Mouse (Mus musculus): ENCODE measurements around the gene Coq5. TPM values are rescaled to one million over a fixed set of nuclear protein-coding genes. Genes with fewer than 3 reads are reported as not detected.

The Coq5 gene
- total RNA-seq, 2 experiments from 2014 or later = 84.0 to 101 TPM

DNA sequence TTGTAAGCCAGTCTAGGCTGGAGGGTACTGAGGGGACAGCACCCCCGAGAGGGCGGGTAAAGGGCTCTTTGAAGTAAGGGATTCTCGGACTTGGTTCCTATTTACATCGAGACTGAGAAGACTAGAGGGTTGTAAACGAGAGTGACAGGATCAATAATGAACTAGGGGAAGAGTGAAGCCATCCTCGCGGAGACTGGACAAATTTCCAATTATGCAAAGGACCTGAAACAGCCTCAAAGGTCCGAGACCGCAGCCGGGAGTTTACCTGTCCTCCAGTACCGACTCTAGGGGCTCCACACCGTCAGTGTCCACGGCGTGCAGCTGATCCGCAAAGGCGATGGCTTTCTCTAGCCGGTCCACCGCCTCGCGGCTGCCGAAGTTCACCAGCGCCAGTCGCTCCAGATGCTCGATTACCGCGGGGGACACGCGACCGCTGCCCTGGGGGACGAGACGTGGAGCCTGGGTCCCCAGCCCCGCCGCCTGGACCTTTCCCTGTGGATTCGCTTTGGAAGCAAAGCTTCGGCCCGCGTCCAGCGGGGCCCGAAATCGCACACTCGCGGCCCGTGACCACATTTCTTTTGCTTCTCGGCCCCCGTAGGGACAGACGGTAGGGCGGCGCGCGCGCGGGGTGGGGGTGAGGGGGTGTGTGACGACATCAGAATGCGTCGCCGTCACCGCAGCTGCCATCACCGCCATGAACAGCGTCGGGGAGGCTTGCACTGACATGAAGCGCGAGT is 61.3 kb downstream of the Coq5 start, which contains the start of the genes Gatc and Triap1:
Gene Gatc, minus strand, starts transcription at position 602 of the 737 bp plus-strand sequence.
Gene Triap1, plus strand, starts transcription at position 649 of the 737 bp plus-strand sequence.
- intact Hi-C loops (cut with DNase I; ENCODE audit: low total_unique reads) = no loop called here

DNA sequence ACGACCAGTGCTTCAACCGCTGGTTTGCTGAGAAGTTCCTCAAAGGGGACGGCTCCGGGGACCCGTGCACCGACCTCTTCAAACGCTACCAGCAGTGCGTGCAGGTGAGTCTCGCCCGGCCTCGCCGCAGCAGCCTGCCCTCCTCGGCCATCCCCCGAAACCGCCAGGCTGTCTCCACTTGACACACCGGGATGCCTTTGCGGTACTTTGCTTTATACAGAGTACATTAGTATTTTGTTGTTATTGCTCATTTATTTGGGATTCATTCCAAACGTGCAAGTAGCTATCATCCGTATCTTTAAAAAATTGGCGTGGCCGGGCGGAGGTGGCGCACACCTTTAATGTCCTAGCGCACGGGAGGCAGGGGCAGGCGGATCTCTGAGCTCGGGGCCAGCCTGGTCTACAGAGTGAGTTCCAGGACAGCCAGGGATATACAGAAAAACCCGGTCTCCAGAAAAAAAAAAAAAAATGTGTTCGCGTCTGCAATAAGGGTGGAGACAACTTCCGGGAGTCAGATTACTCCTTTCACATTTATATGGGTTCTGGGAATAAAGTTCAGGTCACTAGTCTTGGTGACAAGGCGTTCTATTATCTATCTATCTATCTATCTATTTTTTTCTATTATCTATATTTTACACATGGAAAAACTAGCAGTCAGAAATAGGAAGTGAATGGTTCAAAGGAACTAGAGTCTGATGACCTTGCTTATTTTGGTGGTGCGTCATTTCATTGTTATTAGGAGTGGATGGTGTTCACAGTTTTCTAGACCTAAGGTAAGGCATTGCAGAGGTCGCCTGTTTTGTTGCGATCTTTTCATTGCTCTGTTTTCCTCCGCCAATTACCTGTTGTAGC is 62.1 kb downstream of the Coq5 start:
- intact Hi-C loops (cut with DNase I; ENCODE audit: low total_unique reads) = no loop called here
- no peak for DNase-seq

More for the DNA sequence above, 61.3 kb downstream of the Coq5 start, which contains the start of the genes Gatc and Triap1:
- peak; percentile 90 for DNase-seq

Other genes starting within 250 kb of the Coq5 start
- gene Gm10401, start 181.4 kb upstream of the Coq5 start, total RNA-seq (2021) = not detected
- gene Acads, start 160.3 kb upstream of the Coq5 start, total RNA-seq (2021) = 10 to 100 TPM; 58.1 to 67.2 TPM
- gene Unc119b, start 144.7 kb upstream of the Coq5 start, total RNA-seq (2021) = 10 to 100 TPM; 12.2 to 12.7 TPM
- gene Mlec, start 121.5 kb upstream of the Coq5 start, total RNA-seq (2021) = 100 to 1,000 TPM; 216 to 235 TPM
- 1 to 10 TPM; 1.2 to 1.3 TPM for gene Cabp1, start 85.3 kb upstream of the Coq5 start, total RNA-seq (2021)
- 10 to 100 TPM; 24.0 to 25.4 TPM for gene Pop5, start 43.8 kb upstream of the Coq5 start, total RNA-seq (2021)
- 100 to 1,000 TPM; 238 to 257 TPM for gene Rnf10, start 6.8 kb upstream of the Coq5 start, total RNA-seq (2021)
- gene Dynll1, start 21.3 kb downstream of the Coq5 start, total RNA-seq (2021) = 100 to 1,000 TPM in 1 of 2 experiments, 10 to 100 TPM in 1; 84.8 to 138 TPM
- 10 to 100 TPM; 14.5 to 15.9 TPM for gene Srsf9, start 47.5 kb downstream of the Coq5 start, total RNA-seq (2021)
- gene Gatc, start 61.5 kb downstream of the Coq5 start, total RNA-seq (2021) = 10 to 100 TPM; 18.8 to 19.7 TPM
- gene Triap1, start 61.6 kb downstream of the Coq5 start, total RNA-seq (2021) = 10 to 100 TPM; 12.4 to 15.2 TPM
- gene Cox6a1, start 69.3 kb downstream of the Coq5 start, total RNA-seq (2021) = 100 to 1,000 TPM; 105 to 114 TPM
- 1 to 10 TPM; 1.0 to 1.9 TPM for gene Msi1, start 149.9 kb downstream of the Coq5 start, total RNA-seq (2021)
- gene Pla2g1b, start 186.6 kb downstream of the Coq5 start, total RNA-seq (2021) = not detected
- 10 to 100 TPM; 10.3 to 16.6 TPM for gene Sirt4, start 205.1 kb downstream of the Coq5 start, total RNA-seq (2021)
- gene Pxn, start 227.0 kb downstream of the Coq5 start, total RNA-seq (2021) = 10 to 100 TPM; 80.6 to 83.4 TPM